Mouse (Mus musculus) megakaryocyte, adult 5-6 weeks (primary cell): Measurements from ENCODE around the gene Ttc12. TPM values are rescaled to one million over a fixed set of nuclear protein-coding genes. Genes with fewer than 3 reads are reported as not detected.

Experiments
- ATAC-seq: 2 replicates; pipeline ENCODE4 v1.8.0; 2016; ENCODE audit warnings: mild to moderate bottlenecking, inconsistent platforms; ENCODE audit not compliant: poor library complexity, severe bottlenecking
- total RNA-seq, 2 experiments: library from RNA; stranded (forward) in 1 of 2; stranded (reverse) in 1 of 2; fragments of 153-499, 151-499 nt in 1 of 2; fragments of 221-1000, 200-1000 nt in 1 of 2; gene quantifications; 2 replicates each; pipeline versions ENCODE4 v1.2.3 to v1.2.4; 2015 to 2017

The Ttc12 gene
- 1.4 and 1.7 TPM in 2 replicates for total RNA-seq (2015)
- total RNA-seq (2017) = 1.7 and 1.9 TPM in 2 replicates

DNA sequence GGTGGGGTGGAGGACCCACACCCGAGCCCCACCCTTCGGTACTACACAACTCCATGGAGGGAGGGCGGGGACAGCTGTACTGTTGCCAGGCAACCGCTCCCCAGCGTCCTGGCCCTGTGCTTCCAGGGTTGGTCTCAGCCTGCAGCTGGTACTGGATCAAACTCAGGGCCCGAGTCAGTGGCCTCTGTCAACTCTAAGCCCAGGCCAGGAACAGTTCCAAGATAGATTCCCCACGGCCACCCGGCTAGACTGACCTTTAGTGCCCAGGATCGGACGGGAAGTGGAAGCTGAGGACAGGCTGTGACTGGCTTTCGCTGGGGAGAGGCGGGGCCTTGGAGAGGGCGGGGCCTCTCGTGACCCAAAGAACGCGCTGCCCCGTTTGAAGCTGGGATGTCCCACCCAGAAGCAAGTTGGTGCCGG is at the start of gene Ttc12:
Gene Ttc12, minus strand, starts transcription at position 334 of the 420 bp plus-strand sequence.
- peak; percentile 87 for ATAC-seq

DNA sequence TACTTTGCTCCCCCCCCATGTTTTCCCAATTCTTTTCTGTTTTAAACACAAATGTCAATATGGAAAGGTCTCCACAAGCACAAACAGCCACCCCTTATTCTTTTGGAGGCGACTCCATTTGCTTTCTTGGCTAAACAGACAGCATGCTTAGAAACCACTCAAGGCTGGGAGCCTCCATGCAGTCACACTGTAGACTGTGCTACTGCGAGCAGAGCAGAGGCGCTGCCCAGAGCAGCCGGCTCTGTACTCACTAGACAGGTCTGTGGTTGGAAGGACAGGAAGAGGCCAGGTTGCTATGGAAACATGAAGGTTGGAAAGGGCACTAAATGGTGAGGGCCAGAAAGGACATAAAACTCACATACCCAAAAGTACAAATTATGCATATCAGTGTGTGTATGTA is 48.9 kb upstream of the Ttc12 start:
- no peak for ATAC-seq

DNA sequence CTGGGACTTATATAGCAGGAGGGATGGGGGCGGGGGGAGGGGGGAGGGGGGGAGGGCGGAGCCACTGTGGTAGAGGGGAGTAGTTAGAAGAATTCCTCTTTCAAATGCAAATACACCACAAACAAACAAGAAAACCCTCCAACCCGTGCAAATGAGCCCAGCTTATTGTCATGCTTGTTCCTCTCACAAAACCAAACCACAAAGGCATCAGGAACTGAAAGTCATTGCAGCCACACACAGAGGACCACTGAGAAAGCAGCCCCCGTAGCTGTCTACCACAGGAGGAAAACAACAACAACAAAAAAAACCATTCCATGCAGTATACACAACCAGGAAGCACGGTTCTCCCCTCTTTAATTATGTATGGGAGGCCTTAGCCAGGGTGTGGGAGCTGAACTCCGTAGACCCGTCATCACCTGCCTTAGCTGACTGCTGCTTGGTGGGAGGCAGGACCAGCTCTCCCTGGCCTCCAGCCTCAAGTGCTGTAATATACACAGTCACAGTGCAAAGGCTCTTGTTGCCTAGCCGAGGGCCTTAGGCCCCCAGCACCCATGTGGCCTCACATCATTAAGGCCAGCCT is 48.0 kb upstream of the Ttc12 start:
- peak; percentile 74 for ATAC-seq

- ATAC-seq = no peak
Observed at GRCm38 (mm10) chr9:49533455-49533854, 47.4 kb upstream of the Ttc12 start.

DNA sequence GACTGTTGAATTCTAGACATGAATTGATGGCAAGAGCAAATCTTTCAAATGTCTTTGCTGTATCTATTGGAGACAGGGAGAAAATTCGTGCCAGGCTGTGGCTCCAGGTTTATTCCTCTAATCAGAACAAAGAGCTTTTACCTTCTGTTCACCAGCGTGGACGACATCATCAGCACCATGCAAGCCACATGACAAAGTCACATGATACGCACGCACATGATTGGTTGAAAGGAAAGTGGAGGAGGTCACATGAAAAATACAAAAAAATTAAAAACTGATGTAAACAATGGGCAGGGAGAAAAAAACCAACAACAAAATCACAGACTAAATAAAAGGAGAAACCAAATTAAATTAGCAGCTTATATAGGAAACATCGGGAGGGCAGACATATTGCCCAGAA is 45.8 kb upstream of the Ttc12 start:
- no peak for ATAC-seq

- no peak for ATAC-seq
Observed at GRCm38 (mm10) chr9:49531257-49531656, 45.2 kb upstream of the Ttc12 start.

GRCm38 (mm10) chr9:49530739-49531138 is 44.7 kb upstream of the Ttc12 start:
- peak; percentile 16; the same call in 1 of the 2 replicates for ATAC-seq

GRCm38 (mm10) chr9:49529366-49529959 is 43.4 kb upstream of the Ttc12 start:
- no peak for ATAC-seq

DNA sequence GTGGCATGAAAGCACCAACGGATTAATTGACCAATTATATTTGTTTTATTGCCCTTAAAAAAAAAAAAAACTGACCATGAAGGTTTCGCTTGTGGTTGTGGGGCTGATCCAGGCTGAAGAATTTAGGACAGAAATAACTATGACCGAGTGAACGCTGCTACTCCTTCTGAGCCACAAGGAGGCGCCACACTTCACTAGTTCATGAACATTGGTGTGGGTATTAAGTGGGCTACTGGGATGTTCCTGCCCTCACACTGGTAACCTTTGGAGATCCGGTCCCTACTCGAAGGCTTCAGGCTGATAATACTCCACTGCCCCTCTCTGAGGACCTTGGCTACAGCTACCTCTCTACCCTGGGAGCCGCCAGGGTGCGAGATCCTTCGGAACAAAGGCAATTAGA is 42.9 kb upstream of the Ttc12 start:
- no peak for ATAC-seq

DNA sequence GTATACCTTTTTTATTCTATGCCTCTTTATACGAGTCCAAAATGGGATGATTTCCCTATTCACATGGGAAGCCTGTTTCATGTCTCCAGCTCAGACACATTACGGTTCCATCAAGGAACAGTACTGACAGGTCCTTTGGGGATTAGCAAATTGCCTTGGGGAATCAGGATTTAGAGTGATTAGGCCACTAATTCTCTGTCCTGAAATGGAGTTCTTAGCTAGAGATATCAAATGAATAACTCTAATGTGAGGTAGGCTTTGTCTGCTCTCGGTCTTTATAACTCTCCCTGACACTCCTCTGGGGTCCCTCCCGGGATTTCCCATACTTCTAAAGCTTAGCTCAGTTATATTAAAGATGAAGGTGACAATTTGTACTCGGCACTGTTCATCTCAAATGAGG is 42.0 kb upstream of the Ttc12 start:
- ATAC-seq = no peak

DNA sequence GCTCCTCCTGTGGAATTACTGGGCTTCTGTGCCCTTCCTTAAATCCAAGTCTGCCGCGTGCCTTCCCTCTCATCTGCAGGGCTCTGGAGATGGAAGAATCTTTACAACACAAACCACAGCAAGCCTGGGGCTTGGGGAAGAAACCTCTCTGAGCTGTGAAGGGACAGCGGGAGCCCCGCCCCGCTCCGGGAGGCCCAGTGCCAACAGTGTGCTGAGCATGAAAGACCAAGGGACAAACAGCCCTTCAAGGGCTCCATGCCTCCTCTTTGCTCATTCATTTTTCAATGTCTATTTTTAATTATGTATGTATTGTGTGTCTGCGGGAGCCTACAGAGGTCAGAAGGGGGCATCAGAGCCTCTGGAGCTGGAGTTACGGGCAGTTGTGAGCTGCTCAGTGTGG is 41.3 kb upstream of the Ttc12 start:
- no peak for ATAC-seq

GRCm38 (mm10) chr9:49524721-49525120 is 38.7 kb upstream of the Ttc12 start:
- no peak for ATAC-seq

GRCm38 (mm10) chr9:49523881-49524280 is 37.9 kb upstream of the Ttc12 start:
- ATAC-seq = no peak

DNA sequence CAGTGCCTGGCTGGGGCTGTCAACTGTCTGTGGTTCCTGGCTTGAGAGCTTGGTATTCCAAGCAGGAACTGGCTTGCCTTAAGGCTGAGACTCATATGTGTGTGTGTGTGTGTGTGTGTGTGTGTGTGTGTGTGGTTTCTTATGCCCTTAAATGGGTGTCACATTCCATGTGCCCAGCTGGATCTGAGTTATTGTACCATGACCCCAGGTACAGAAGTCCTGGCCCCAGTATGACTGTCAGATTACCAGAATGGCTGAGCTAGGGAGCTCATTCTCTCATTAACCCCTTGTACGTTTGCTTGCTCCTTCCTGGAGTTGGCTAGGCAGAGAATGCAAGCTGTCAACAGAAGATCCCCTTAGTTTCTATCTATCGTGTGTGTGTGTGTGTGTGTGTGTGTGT is 28.3 kb upstream of the Ttc12 start:
- no peak for ATAC-seq

GRCm38 (mm10) chr9:49510666-49511065 is 24.6 kb upstream of the Ttc12 start:
- no peak for ATAC-seq

DNA sequence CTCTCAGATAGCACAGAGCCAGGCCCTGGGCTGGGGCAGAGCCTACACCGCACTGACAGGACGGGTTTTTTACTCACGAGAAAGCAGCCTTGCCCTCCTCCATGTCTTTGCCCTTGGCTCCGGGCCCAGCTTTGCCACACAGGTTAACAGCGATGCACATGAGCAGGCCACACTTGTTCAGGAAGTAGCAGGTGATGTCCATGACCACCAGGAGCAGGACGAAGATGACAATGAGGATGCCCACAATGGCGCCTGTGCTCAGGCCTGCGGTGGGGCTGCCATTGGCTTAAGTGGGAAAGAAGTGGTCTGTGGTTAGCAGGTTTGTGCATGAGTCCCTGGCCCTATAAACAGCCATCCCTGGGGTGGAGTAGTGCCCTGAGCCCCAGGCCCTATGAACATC is 23.6 kb upstream of the Ttc12 start:
- no peak for ATAC-seq

- ATAC-seq = no peak
Observed at GRCm38 (mm10) chr9:49509094-49509493, 23.1 kb upstream of the Ttc12 start.

GRCm38 (mm10) chr9:49507829-49508585 is 22.0 kb upstream of the Ttc12 start:
- no peak for ATAC-seq

DNA sequence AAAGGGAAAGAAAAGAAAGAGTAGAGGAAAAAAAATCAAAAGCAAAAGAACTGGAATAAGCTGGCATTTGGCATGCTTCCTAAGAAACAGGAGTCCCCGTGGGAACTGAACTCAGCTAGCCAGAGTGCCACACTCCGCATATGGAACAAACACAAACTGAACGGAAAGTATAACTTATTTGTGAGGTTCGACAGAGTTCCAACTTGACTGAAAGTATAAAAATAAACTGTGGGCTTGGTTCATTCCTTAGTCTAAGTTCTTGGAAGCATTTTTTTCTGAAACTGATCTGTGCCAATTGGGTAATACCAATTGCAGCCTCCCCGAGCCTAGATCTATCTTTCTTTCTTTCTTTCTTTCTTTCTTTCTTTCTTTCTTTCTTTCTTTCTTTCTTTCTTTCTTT is 18.6 kb upstream of the Ttc12 start:
- ATAC-seq = no peak

- ATAC-seq = no peak
Observed at GRCm38 (mm10) chr9:49502245-49502644, 16.2 kb upstream of the Ttc12 start.

DNA sequence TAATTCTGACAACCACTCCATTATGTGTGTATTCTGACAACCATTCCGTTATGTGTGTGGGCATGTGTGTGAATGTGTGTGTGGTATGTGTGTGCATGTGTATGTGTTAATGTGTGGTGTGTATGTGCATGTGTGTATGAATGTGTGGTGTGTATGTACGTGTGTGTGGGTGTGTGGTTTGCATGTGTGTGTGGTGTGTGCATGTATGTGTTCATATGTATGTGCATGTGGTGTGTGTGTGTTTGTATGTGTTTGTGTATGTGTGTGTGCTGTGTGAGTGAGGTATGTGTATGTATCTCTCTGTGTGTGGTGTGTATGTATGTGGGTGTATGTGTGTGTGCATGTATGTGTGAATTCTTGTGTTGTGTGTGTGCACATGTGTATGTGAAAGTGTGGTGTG is 13.9 kb upstream of the Ttc12 start:
- no peak for ATAC-seq

DNA sequence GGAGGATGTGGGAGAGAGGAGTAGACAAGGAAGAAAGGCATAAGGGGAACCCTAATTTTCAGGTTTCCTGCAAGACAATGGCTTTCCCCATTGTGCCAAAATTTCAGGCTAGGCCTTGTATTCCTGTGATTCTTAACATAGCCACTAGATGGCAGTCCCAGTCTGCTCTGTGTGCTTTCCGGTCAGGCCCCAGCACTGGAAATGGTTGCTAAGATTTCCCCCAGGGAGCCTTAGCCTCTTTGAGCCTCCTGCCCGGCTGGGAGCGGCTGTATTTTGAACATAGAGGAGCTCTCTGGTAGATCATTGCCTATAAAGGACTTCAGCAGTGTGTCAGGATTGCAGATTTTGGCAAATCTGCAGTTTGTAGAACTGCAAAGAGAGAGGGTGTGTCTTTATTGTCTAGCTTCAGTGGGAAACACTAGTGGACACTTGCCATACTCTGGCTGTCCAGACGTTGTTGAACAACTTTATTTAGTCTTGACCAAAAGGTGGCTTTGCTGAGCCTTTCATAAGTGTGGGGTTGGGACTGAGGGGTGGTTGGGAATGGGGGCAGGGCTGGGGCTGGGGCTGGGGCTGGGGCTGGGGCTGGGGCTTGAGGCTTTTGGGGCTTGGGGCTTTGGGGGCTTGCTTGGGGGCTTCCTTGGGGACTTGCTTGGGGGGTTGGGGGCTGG is 8.1 kb upstream of the Ttc12 start:
- ATAC-seq = peak; percentile 93
